Mouse (Mus musculus) layer of hippocampus, postnatal 10 days (tissue): ENCODE measurements at regions not wholly inside any gene's neighbourhood (a gene's known extent, or its start where the extent isn't known, plus 50 kb on each side); places are given as distances from the start of the nearest gene placed in this dataset.
"Not testable (repeated sequence)": the region's sequence is repeated elsewhere in the genome, so short reads cannot be mapped to it uniquely, and the experiment has no call there.

Experiments used
- DNase-seq, 2 experiments: peaks; one replicate each; pipeline ENCODE4 v3.0.0; 2021; ENCODE audit warnings: low spot score in 2 of 2

DNA sequence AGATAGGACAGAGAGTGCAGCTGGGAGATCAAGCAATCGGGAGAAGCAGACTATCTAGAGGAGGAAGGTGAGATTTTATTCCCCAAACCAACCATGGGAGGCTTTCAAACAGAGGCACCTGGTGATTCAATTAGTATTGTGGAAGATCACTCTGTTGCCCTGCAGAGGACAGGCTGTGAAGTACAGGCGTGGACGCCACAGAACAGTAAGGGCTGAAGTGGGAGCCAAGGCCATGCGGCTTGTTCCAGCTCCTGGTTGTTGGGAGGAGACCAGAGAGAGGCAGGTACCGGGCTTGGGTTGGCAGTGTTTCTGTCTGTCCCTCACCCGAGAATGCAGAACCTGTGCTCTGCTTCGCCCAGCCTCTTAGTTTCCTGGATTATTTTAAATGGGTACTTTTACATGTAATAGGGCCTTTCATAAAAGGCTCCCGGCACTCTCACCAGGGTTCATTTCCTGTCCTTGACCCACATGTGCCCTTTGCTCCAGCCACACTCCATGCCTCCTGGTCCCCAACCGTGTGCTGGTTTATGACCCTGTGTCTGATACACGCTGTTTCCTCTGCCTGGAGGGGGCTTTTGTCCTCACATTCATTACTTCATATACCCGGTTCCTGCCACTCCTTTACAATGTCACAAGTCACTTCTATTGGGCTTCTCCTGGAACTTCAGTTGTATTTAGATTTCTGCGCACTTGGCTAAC, 58.3 kb downstream of the Vcpkmt start:
- no peak for DNase-seq

- DNase-seq: no peak
Observed at GRCm38 (mm10) chr12:69519869-69520268, 63.0 kb downstream of the Vcpkmt start.

GRCm38 (mm10) chr12:69519028-69519427, 63.8 kb downstream of the Vcpkmt start:
- no peak for DNase-seq

GRCm38 (mm10) chr12:69517616-69518015, 65.2 kb downstream of the Vcpkmt start:
- DNase-seq: no peak

DNA sequence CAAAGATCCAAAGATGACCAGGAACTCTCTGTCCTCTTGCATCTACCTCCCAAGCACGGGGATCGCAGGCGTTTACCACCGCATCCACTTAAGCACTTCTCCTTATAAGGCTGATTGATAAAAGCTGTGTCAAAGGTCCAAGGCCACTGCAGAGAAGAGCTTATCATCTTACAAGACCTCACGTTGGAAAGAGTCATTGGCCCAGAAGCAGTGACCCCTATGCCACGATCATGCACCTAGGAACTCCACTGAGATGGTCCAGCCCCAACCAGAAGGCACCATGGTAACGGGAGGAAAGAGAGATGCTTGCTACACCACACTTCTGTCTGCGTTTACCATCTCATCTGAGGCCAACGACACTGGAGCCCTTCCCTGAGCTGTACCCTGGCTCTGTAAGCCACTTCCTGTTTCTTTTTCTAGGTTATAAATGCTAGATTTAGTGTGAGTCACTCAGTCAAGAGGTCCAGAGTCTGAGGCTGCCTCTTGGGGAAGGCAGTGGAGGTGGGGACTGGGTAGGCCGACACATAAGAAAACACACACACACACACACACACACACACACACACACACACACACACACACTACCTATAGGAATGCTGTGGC, 66.4 kb downstream of the Vcpkmt start:
- DNase-seq: no peak

DNA sequence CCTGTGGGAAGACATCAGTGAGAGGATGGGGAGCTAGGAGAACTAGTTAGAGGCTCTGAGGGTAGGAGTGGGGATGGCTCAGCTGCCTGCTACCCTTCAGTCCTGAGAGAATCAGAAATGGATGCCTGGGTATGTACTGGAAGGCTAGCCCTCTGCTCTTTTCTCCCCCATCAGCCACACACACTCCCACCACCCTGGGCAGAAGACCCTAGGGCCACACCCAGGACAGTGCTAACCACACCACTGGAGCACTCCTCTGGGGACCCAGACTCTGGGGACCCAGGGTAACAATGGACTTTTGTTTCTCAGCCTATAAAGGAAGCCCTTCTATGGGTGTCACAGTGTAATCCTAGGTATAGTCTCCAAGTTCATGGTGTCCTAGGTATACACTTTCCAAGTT, 67.0 kb downstream of the Vcpkmt start:
- DNase-seq: no peak

DNA sequence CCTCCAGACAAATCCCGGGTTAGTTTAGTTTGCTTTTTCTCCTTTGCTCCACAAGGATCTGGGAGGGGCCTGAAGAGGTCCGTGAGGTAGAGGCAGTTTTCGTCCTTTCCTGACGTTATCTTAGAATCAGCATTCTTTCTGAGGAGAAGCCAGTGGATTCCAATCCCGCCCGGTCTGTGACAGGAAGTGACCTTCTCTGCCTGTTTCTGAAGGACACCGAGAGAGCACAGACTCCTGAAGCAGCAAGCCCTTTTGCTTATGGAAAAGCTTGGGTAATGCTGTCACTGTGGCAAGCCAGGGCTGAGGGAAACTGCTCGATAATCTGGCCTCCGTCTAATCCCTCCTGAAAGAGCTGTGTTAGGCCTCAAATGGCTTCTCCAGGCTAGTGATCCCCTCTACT, 67.7 kb downstream of the Vcpkmt start:
- no peak for DNase-seq

DNA sequence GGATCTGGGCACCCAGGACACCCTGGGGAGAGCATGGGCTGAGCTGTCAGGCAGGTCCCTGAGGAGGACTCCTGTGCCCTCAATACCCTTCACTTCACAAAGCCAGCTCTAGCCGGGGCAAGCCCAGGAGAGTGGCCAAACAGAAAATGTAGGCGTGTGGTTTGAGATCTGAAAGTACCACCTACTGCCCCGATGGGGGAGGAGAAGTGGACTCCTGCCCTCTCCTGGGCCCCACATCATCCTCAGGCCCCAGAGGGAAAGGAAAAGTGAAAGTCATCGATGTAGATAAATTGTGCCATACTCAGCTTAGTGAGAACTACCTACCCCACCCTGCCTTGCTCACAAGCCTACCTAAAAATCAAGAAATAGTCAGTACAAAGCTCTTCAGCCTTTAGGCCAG, 69.7 kb downstream of the Vcpkmt start:
- DNase-seq: no peak

GRCm38 (mm10) chr12:69510736-69511135, 72.1 kb downstream of the Vcpkmt start:
- DNase-seq: no peak

DNA sequence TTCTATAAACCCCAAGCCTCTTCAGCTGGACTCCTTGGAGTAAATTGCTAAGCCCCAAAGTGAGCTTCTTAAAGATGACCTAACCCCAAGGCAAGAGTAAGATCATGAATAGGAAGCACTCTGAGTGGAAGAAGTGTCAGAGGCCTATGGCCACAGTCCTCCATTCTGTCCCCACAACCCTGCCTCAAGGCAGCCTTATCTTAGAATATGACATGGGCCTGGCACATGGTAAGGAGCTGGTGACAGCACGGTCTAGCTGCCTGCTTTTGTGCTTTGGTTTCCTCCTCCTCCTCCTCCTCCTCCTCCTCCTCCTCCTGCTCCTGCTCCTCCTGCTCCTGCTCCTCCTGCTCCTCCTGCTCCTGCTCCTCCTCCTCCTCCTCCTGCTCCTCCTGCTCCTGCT, 73.6 kb downstream of the Vcpkmt start:
- not testable (repeated sequence) for DNase-seq

DNA sequence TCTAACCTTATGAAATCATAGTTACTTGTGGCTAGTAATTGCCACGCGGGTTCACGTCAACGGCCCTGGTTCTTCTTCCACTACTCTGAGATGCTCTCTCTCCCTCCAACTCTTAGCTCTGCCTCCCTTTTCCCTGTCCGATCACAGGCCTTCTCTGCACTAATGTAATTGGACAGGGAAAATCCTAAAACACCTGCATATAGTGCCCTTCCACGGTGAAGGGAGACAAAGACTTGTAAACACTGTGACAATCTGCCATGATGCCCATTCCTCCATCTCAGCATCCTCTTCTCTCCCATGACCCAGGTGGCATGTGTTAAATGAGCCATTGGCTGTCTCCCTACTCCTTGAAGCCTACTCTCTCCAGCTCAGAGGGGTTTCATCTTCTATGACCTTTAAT, 74.9 kb downstream of the Vcpkmt start:
- no peak for DNase-seq

DNA sequence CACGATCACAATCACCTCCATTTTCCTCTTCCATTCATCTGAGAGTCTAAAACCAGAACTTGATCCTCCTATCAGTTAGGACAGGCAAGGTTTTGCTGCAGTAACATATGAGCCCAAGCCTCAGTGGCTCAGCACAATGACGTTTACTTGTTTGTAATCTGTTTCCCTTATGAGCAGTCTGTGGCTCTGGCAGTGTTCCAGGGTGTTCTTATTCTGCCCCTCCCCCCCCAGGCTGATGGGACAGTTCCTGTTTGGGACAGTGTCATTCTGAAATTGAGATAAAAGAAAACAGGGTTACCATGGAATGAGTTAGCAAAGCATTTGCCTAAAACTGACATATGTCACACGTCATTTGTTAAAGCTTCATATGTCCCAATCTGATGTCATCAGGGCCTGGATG, 75.5 kb downstream of the Vcpkmt start:
- no peak for DNase-seq

DNA sequence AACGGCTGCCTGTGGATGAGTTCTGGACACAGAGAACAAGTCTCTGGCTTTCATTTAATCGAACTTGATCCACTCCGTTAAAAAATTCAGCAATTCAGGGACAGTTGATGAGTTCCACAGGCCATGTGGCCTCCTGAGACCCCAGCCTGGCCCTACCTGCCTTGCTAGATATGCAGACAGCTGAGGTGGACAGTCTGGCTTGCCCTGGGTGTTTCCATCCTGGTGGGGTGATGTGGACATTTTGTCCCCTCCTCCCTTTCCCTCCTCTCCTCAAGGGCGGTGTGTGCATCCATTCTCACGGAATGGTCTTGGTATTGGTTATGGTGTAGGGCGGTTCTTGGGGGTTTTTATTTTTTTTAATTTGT, 80.1 kb downstream of the Vcpkmt start:
- no peak for DNase-seq

GRCm38 (mm10) chr12:69501783-69502705, 80.8 kb downstream of the Vcpkmt start:
- DNase-seq: peak; percentile 59 to 64

DNA sequence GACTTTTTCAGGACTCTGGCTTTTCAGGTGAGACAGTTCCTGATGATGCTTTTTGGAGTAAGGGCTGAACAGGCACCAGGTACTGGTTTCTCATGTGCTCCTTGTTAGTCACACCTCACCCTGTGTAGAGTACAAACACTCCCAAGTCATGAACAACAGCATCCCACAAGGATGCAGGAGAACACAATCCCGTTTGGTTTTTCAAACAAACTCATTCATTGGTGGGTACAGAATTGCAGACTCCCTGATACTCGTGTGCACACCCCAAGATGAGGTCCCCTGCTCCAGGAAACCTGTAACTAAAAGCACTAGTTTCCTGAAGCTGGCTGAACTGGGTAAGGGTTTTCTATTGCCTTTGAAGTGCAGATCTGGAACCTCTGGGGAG, 81.5 kb downstream of the Vcpkmt start:
- DNase-seq: no peak

GRCm38 (mm10) chr12:69500600-69501345, 82.1 kb downstream of the Vcpkmt start:
- peak; percentile 29 to 45 for DNase-seq

DNA sequence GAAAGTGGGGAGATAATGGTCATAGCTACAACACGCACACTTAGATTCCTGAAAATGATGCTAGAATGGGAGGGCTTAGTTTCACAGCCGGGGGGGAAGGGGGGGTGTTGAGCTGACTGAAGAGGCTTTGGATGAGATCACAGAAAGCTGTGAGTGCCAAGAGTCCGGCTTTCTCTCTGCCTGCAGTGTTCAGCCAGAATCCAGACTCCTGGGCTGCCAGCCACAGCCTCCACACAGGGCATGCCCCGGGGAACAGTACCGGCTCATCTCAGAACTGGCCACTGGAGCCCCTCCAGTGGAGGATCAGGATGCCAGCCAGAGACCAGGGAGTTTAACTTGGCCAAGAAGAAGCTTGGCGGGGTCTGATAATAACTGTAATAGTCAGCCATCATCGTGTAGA, 85.7 kb downstream of the Vcpkmt start:
- DNase-seq: peak; percentile 63 to 76

GRCm38 (mm10) chr12:69496341-69496904, 86.4 kb downstream of the Vcpkmt start:
- DNase-seq: no peak

DNA sequence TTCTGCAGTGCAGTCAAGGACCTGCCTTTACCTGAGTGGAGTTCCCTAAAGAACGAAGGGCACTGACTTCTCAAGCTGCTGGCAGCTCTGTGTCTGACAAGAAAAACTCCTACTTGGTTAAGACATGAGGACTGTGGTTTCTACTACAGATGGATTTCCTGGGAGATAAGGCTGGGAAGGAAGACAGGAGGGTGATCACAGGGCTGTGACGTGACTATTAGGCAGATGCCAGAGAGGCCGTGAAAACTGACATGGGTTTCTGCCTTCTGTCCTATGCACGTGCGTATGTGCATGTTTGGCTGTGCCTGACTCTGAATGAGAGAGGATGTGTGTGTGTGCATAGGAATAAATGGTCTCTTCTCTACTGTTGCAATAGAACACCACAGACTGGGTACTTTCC, 87.1 kb downstream of the Vcpkmt start:
- DNase-seq: no peak

- peak; percentile 35 to 52 for DNase-seq
Observed at GRCm38 (mm10) chr12:69494648-69495047, 88.2 kb downstream of the Vcpkmt start.

GRCm38 (mm10) chr12:69489686-69490085, 93.1 kb downstream of the Vcpkmt start:
- no peak for DNase-seq
